Comparison of ENCODE assay signal across 8 mouse cellular contexts in the genomic region with DNA sequence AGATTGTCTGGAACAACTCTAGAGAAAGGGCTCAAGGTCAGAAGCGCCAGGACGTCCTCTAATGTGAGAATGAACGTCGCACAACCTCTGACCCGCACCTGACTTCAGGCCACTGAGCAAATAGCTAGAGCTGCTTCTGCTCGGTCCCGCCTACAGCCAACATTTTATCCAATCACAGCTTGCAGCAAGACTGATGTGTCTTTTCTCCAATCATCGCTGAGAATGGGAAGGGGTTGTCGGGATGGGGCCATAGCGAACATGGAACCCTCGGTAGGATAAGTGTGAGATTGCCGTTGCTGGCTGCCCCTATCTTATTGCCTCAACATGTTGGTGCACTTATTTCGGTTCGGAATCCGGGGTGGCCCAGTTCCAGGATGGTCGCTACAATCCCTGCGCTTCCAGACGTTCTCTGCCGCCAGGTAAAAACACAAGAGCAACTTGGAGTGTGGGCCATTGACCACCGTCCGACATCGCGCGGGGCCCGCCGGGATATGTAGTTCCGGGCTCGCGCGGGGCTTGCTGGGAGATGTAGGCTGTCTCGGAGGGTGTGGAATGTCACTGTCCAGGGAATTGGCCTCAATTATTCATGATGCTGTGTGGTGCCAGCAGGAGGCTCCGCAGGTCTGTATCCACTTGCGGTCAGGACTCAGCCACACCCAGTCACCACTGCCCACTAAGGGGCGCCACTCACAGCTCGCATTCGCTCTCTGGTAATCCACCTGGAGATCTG. TPM values are rescaled to one million over a fixed set of nuclear protein-coding genes. Genes with fewer than 3 reads are reported as not detected.
DNase-seq lines count a peak whose midpoint lies in the region; ATAC-seq lines count a peak whose summit lies in the region.

No protein-coding gene starts in this region.

- peaks cover 7% of the 10 kb centered on the region for H3K27me3 ChIP-seq in hindbrain, embryonic 15.5 days

- peak; percentile 86 for DNase-seq in T-cell, adult 2 months (ENCODE audit: low spot score)
- DNase-seq in cerebellum, postnatal 36 days, result peak; percentile 94 to 97
- peak; percentile 95 to 98 for DNase-seq in frontal cortex, postnatal 36 days (ENCODE audit: low spot score in 2 of 2)
- peak; percentile 96 for DNase-seq in left cerebral cortex, adult 11 months (ENCODE audit: low spot score)
- peak; percentile 95 to 96 for DNase-seq in lung, postnatal 4 days
- peak; percentile 93 for DNase-seq in retina, postnatal 7 days (ENCODE audit: low read depth, low spot score)
- peak; percentile 82 for DNase-seq in urinary bladder, adult 2 months (ENCODE audit: low spot score)

- H3K4me1 ChIP-seq in hindbrain, embryonic 15.5 days (replicated peaks), result peaks cover 8% of the 10 kb centered on the region

- peak overlapping the region; percentile 50 for H3K9ac ChIP-seq in hindbrain, embryonic 15.5 days

- no peaks in the 10 kb centered on the region for H3K9me3 ChIP-seq in hindbrain, embryonic 15.5 days

- ATAC-seq in hindbrain, embryonic 15.5 days (ENCODE audit: low FRiP score, low read depth), result peak; percentile 97

- no peaks in the 10 kb centered on the region for H3K36me3 ChIP-seq in hindbrain, embryonic 15.5 days

- peak overlapping the region; percentile 60 for H3K4me2 ChIP-seq in hindbrain, embryonic 15.5 days

- 1% methylated on average over 36 of the region's 36 CpGs for WGBS in hindbrain, embryonic 15.5 days

- H3K27ac ChIP-seq in hindbrain, embryonic 15.5 days (replicated peaks), result peak overlapping the region; percentile 92

- peak overlapping the region; percentile 60 for H3K4me3 ChIP-seq in hindbrain, embryonic 15.5 days

RNA-seq across cellular contexts. Expression of gene Abcb8, which starts 0.9 kb away (rescaled TPM):
- polyA plus RNA-seq in hindbrain, embryonic 15.5 days (2015; fragmentation: Nextera tagmentation; extraction: Ambion mirVana), result 49.7 and 56.5 TPM in 2 replicates
- polyA plus RNA-seq in urinary bladder, adult 2 months (2012; rRNA removed), result 24.8 and 28.8 TPM in 2 replicates

RNA-seq across cellular contexts. Expression of gene Atg9b, which starts 2.4 kb away (rescaled TPM):
- 2.9 and 3.6 TPM in 2 replicates for polyA plus RNA-seq in hindbrain, embryonic 15.5 days (2015; fragmentation: Nextera tagmentation; extraction: Ambion mirVana)
- polyA plus RNA-seq in urinary bladder, adult 2 months (2012; rRNA removed), result 3.1 and 5.1 TPM in 2 replicates

RNA-seq across cellular contexts. Expression of gene Asic3, which starts 18.9 kb away (rescaled TPM):
- 0.88 and 1.4 TPM in 2 replicates for polyA plus RNA-seq in hindbrain, embryonic 15.5 days (2015; fragmentation: Nextera tagmentation; extraction: Ambion mirVana)
- polyA plus RNA-seq in urinary bladder, adult 2 months (2012; rRNA removed), result 0.29 and 0.50 TPM in 2 replicates

RNA-seq across cellular contexts. Expression of gene Cdk5, which starts 29.0 kb away (rescaled TPM):
- polyA plus RNA-seq in hindbrain, embryonic 15.5 days (2015; fragmentation: Nextera tagmentation; extraction: Ambion mirVana), result 115 and 123 TPM in 2 replicates
- polyA plus RNA-seq in urinary bladder, adult 2 months (2012; rRNA removed), result 61.4 and 77.8 TPM in 2 replicates

RNA-seq across cellular contexts. Expression of gene Slc4a2, which starts 29.3 kb away (rescaled TPM):
- 25.1 and 26.8 TPM in 2 replicates for polyA plus RNA-seq in hindbrain, embryonic 15.5 days (2015; fragmentation: Nextera tagmentation; extraction: Ambion mirVana)
- polyA plus RNA-seq in urinary bladder, adult 2 months (2012; rRNA removed), result 61.6 and 63.0 TPM in 2 replicates

Comparison
In these comparisons a context has a peak if more than half of its experiments do, and no peak if none do; other contexts are left out.
1. Peak in every context shown above with its lines: DNase-seq, ATAC-seq, H3K4me3 ChIP-seq and H3K27ac ChIP-seq.